Mouse (Mus musculus) naive thymus-derived CD4-positive, alpha-beta T cell, adult 2 months (primary cell): ENCODE measurements around the gene Mylk4.
A peak's percentile ranks its signal among the peaks of the same experiment; 100 is the strongest.

Experiments
- DNase-seq: peaks from one replicate; pipeline ENCODE4 v3.0.0-alpha.2; 2011; ENCODE audit warnings: low read depth

Mylk4 gene

GRCm38 (mm10) chr13:32795166-32795565 is 11.4 kb upstream of the Mylk4 start:
- DNase-seq, result no peak

GRCm38 (mm10) chr13:32794619-32795018 is 10.9 kb upstream of the Mylk4 start:
- DNase-seq, result no peak

- no peak for DNase-seq
Observed at GRCm38 (mm10) chr13:32789781-32790180, 6.0 kb upstream of the Mylk4 start.

GRCm38 (mm10) chr13:32787584-32787983 is 3.8 kb upstream of the Mylk4 start:
- DNase-seq, result no peak

GRCm38 (mm10) chr13:32783055-32783454 is 699 bp downstream of the Mylk4 start:
- DNase-seq, result no peak

GRCm38 (mm10) chr13:32778861-32779260 is 4.9 kb downstream of the Mylk4 start:
- DNase-seq, result no peak

GRCm38 (mm10) chr13:32776350-32776749 is 7.4 kb downstream of the Mylk4 start:
- DNase-seq, result no peak

- DNase-seq, result no peak
Observed at GRCm38 (mm10) chr13:32775889-32776288, 7.9 kb downstream of the Mylk4 start.

GRCm38 (mm10) chr13:32769960-32770359 is 13.8 kb downstream of the Mylk4 start:
- no peak for DNase-seq

- peak; percentile 41 for DNase-seq
Observed at GRCm38 (mm10) chr13:32768104-32768503, 15.7 kb downstream of the Mylk4 start.

- no peak for DNase-seq
Observed at GRCm38 (mm10) chr13:32764448-32764847, 19.3 kb downstream of the Mylk4 start.

GRCm38 (mm10) chr13:32763141-32763540 is 20.6 kb downstream of the Mylk4 start:
- DNase-seq, result no peak

GRCm38 (mm10) chr13:32760795-32761194 is 23.0 kb downstream of the Mylk4 start:
- DNase-seq, result no peak

- DNase-seq, result no peak
Observed at GRCm38 (mm10) chr13:32759036-32759435, 24.7 kb downstream of the Mylk4 start.

- no peak for DNase-seq
Observed at GRCm38 (mm10) chr13:32752066-32752657, 31.6 kb downstream of the Mylk4 start.

GRCm38 (mm10) chr13:32750507-32750906 is 33.2 kb downstream of the Mylk4 start:
- no peak for DNase-seq

GRCm38 (mm10) chr13:32748421-32748820 is 35.3 kb downstream of the Mylk4 start:
- DNase-seq, result no peak

GRCm38 (mm10) chr13:32741161-32741560 is 42.6 kb downstream of the Mylk4 start:
- no peak for DNase-seq

GRCm38 (mm10) chr13:32731283-32731682 is 52.5 kb downstream of the Mylk4 start:
- DNase-seq, result no peak

GRCm38 (mm10) chr13:32724606-32725005 is 59.1 kb downstream of the Mylk4 start:
- no peak for DNase-seq

- no peak for DNase-seq
Observed at GRCm38 (mm10) chr13:32721717-32722116, 62.0 kb downstream of the Mylk4 start.

GRCm38 (mm10) chr13:32719284-32719683 is 64.5 kb downstream of the Mylk4 start:
- no peak for DNase-seq

GRCm38 (mm10) chr13:32717709-32718108 is 66.0 kb downstream of the Mylk4 start:
- no peak for DNase-seq

GRCm38 (mm10) chr13:32712568-32712967 is 71.2 kb downstream of the Mylk4 start:
- no peak for DNase-seq

- no peak for DNase-seq
Observed at GRCm38 (mm10) chr13:32707894-32708293, 75.9 kb downstream of the Mylk4 start.
